Mouse (Mus musculus) heart, embryonic 11.5 days (tissue): ENCODE data around the gene Sec14l1. TPM values are rescaled to one million over a fixed set of nuclear protein-coding genes. Genes with fewer than 3 reads are reported as not detected.
A peak's percentile ranks its signal among the peaks of the same experiment; 100 is the strongest.
"Not testable (repeated sequence)": the region's sequence is repeated elsewhere in the genome, so short reads cannot be mapped to it uniquely, and the experiment has no call there.

ENCODE experiments used
- ATAC-seq: fragments of 200-750 bp; cut with Nextera tagmentation; replicated peaks from 2 replicates; pipeline ENCODE4 v1.8.0; 2017; ENCODE audit warnings: moderate library complexity; ENCODE audit not compliant: insufficient number of reproducible peaks, low FRiP score, low TSS enrichment
- H3K27ac ChIP-seq: fragments of 300-500 bp; sonication (generic); 2 replicates; pipeline ENCODE4 v1.5.1; 2014; ENCODE audit warnings: mild to moderate bottlenecking, low read depth, low read length
- H3K27me3 ChIP-seq: fragments of 300-500 bp; sonication (generic); 2 replicates; pipeline ENCODE4 v1.6.1; 2014; ENCODE audit warnings: mild to moderate bottlenecking, low read length, mixed read lengths; ENCODE audit not compliant: control insufficient read depth, insufficient read depth
- H3K36me3 ChIP-seq: fragments of 300-500 bp; sonication (generic); 2 replicates; pipeline ENCODE4 v1.6.1; 2014; ENCODE audit warnings: mild to moderate bottlenecking, low read length, moderate library complexity, mixed read lengths; ENCODE audit not compliant: control insufficient read depth, insufficient read depth
- H3K4me1 ChIP-seq: fragments of 300-500 bp; sonication (generic); 2 replicates; pipeline ENCODE4 v1.6.1; 2014; ENCODE audit warnings: low read length; ENCODE audit not compliant: control insufficient read depth, insufficient read depth
- H3K4me2 ChIP-seq: fragments of 300-500 bp; sonication (generic); 2 replicates; pipeline ENCODE4 v1.6.1; 2014; ENCODE audit warnings: mild to moderate bottlenecking, moderate library complexity
- H3K4me3 ChIP-seq: fragments of 300-500 bp; sonication (generic); 2 replicates; pipeline ENCODE4 v1.5.1; 2014; ENCODE audit warnings: low read depth, low read length
- H3K9ac ChIP-seq: fragments of 300-500 bp; sonication (generic); 2 replicates; pipeline ENCODE4 v1.6.1; 2014; ENCODE audit warnings: mild to moderate bottlenecking, low read depth, low read length, moderate library complexity
- H3K9me3 ChIP-seq: fragments of 300-500 bp; sonication (generic); replicated peaks from 2 replicates; pipeline ENCODE4 v1.6.1; 2016; ENCODE audit warnings: low read length; ENCODE audit not compliant: control insufficient read depth
- WGBS: fragments of 180-500 bp; shearing (Covaris S2); extraction: QIAGEN DNeasy Blood & Tissue Kit; methylation state at CpG from one replicate; pipeline ENCODE4 v1.1.7; 2014; ENCODE audit not compliant: insufficient replicate concordance; 5-methylcytosine and 5-hydroxymethylcytosine counted together
- polyA plus RNA-seq: library from polyadenylated mRNA; unstranded; fragments of >200 nt; fragmentation: Nextera tagmentation; extraction: Ambion mirVana; gene quantifications from 2 replicates; pipeline ENCODE4 v1.2.1, GENCODE M21; 2014

The Sec14l1 gene
- 32.6 and 39.4 TPM in 2 replicates for polyA plus RNA-seq

DNA sequence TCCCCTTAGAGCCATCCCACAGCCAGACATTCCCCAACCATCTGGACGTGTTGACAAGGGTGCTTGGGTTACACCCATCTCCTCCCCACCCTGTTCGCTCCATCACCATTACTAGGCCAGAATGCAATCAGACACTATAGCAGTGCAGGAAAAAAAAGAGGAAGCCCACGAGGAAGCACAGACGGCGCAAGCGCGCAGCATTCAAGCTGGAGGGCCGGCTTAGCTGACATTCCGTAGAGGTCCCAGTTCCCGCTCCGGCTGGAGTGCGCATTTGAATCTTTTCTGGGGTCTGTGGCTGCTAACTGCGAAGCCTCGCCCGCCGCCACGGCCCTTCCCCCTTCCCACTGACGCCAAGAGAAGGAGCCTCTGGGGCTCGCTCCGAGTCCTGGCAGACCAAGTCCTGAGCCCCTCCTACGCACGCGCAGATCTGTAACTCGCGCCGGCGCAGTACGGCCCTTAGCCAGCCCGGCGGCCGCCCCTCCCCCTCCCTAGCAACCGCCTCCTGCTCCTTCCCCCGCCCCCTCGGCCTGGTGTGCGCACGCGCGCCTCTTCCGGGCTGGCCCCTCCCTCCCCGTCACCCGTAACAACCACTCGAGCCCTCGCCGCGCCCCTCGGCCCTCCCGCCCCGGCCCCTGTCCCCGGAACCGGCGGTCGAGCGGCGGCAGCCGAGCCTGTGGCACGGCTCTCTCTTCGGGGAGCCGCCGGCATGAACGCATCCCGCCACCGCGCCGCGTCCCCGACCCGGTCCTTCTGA, at the start of gene Sec14l1:
Sec14l1 (plus strand) TSS at position 577 of the 754 bp plus-strand sequence.
- Histone ChIP-seq H3K27me3 (no peaks in the 10 kb centered on the region), H3K9ac (peak within 1 kb of the TSS; percentile 77), H3K4me3 (peak within 1 kb of the TSS; percentile 65), H3K4me1 (peaks cover 40% of the 10 kb centered on the region), H3K9me3 (peaks cover 3% of the 10 kb centered on the region; the same call in 1 of the 2 replicates), H3K36me3 (peaks cover 3% of the 10 kb centered on the region; the same call in 1 of the 2 replicates), H3K27ac (peak within 1 kb of the TSS; percentile 95), H3K4me2 (peak within 1 kb of the TSS; percentile 76)
- WGBS: under 1% methylated on average over 67 of the region's 67 CpGs
- peak; percentile 94 for ATAC-seq

DNA sequence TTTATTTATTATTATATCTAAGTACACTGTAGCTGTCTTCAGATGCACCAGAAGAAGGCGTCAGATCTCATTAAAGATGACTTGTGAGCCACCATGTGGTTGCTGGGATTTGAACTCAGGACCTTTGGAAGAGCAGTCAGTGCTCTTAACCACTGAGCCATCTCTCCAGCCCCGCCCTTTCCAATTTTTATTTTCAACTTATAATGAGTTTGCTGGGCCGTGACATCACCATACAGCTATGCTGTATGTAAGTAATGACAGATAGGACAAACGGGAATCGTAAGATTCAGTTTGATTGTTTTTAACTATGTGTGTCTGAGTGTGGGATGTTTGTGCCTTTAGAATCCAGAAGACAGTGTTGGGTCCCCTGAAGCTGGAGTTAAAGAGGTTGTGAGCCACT, 49.4 kb upstream of the Sec14l1 start:
- H3K27me3 ChIP-seq, ATAC-seq, H3K36me3 ChIP-seq, H3K4me2 ChIP-seq, H3K27ac ChIP-seq, H3K4me3 ChIP-seq, H3K4me1 ChIP-seq, H3K9ac ChIP-seq, H3K9me3 ChIP-seq: not testable (repeated sequence)
- 79% methylated on average over 5 of the region's 5 CpGs for WGBS

DNA sequence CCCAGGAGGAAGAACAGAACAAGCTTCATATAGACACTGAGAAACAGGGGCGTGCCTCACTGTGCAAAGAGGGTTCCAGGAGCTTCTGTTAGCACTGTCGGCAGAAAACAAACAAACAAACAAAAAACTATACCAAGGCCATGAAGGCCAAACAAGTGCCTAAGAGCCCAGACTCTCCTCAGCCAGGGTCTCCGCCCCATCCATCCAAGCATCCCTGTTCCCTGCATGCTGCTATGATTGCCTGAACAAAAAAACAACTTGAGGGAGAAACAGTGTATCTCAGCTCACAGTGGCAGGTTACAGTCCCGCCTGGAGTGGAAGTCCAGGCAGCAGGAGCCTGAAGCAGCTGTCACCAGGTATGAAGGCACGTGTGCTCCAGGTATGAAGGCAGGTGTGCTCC, 48.2 kb upstream of the Sec14l1 start:
- H3K36me3 ChIP-seq: no peaks in the 10 kb centered on the region
- no peak for ATAC-seq
- H3K9me3 ChIP-seq: no peaks in the 10 kb centered on the region
- H3K27ac ChIP-seq: no peak overlapping the region
- no peak overlapping the region for H3K4me2 ChIP-seq
- no peak overlapping the region for H3K9ac ChIP-seq
- WGBS: 66% methylated on average over 5 of the region's 5 CpGs
- H3K27me3 ChIP-seq: peaks cover 8% of the 10 kb centered on the region; the same call in 1 of the 2 replicates
- H3K4me3 ChIP-seq: no peak overlapping the region
- no peaks in the 10 kb centered on the region for H3K4me1 ChIP-seq

DNA sequence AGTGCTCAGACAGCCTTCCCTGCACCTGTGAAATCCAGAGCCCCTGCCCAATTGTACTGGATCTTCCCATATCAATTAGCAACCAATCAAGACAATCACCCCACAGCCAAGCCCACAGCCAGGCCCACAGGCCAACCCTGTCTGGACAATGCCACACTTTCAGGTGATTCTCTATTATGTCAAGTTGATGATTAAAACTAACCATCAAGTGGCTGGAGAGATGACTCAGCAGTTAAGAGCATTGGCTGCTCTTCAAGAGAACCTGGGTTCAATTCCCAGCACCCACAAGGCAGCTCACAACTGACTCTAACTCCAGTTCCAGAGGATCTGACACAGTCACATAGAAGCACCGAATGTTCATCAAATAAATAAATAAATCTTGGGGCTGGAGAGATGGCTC, 46.6 kb upstream of the Sec14l1 start:
- ATAC-seq: no peak
- Histone ChIP-seq H3K9me3 (no peaks in the 10 kb centered on the region), H3K27ac (no peak overlapping the region), H3K4me1 (no peaks in the 10 kb centered on the region), H3K9ac (no peak overlapping the region), H3K4me3 (no peak overlapping the region), H3K27me3 (peaks cover 8% of the 10 kb centered on the region; the same call in 1 of the 2 replicates), H3K36me3 (no peaks in the 10 kb centered on the region), H3K4me2 (no peak overlapping the region)
- 88% methylated on average over 1 of the region's 1 CpGs for WGBS

DNA sequence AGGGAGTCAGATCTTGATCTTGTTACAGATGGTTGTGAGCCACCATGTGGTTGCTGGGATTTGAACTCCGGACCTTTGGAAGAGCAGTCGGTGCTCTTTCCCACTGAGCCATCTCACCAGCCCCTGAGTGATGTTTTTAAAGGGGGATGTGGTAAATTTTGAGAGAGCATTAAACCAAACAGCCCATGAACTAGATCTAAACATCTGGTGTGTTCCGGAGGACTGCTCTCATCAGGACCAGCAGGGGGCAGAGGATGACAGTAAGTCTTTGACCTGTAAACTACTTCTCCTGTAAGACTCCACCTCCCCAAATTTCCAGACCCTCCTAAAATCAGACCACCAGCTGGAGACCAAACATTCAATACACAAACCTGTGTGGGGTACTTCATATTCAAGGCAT, 45.9 kb upstream of the Sec14l1 start:
- Histone ChIP-seq H3K9ac (no peak overlapping the region), H3K4me3 (no peak overlapping the region), H3K27ac (no peak overlapping the region), H3K9me3 (no peaks in the 10 kb centered on the region), H3K4me2 (no peak overlapping the region), H3K4me1 (no peaks in the 10 kb centered on the region), H3K27me3 (peaks cover 8% of the 10 kb centered on the region; the same call in 1 of the 2 replicates), H3K36me3 (no peaks in the 10 kb centered on the region)
- ATAC-seq: no peak
- 71% methylated on average over 3 of the region's 3 CpGs for WGBS

DNA sequence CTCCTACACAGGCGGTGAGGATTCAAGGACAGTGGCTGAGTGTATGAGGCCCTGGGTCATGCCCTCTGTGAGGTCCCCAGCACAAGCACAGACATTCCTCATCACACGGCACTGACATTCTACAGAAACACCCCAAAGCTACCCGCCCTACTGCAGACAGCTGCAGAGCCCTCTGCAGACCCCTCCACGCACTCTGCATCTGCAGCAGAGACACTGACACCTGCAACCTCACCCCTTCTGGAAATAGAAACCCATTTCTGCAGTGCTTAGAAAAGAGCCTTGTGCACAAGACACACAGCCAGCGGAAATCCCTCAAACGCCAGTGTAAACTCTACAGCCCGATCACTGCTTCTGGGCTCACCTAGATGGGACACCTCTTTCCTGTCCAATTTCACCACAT, 44.3 kb upstream of the Sec14l1 start:
- no peak for ATAC-seq
- Histone ChIP-seq H3K27ac (no peak overlapping the region), H3K4me3 (no peak overlapping the region), H3K36me3 (no peaks in the 10 kb centered on the region), H3K4me2 (no peak overlapping the region), H3K27me3 (peaks cover 8% of the 10 kb centered on the region; the same call in 1 of the 2 replicates), H3K9ac (no peak overlapping the region), H3K4me1 (no peaks in the 10 kb centered on the region), H3K9me3 (no peaks in the 10 kb centered on the region)
- 68% methylated on average over 7 of the region's 7 CpGs for WGBS

DNA sequence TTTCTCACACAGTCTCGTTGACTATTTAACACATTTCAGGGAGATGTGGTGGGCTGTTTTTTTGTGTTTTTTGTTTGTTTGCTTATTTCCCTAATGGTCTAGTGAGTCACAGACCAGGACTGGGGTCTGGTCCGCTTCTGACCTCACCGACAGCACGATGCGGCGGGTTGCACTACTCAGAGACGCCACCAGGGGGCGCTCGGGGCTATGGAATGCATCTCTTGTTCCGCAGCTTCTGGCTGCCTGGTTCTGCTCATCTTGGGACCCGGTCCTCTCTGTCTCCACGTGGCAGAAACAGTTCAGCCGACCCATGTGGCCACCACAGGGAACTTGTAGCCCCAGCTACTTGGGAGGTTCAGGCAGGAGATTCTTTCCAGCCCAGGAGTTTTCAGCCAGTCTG, 42.8 kb upstream of the Sec14l1 start:
- Histone ChIP-seq H3K4me1 (peaks cover 2% of the 10 kb centered on the region), H3K9ac (no peak overlapping the region), H3K36me3 (no peaks in the 10 kb centered on the region), H3K27me3 (peaks cover 8% of the 10 kb centered on the region; the same call in 1 of the 2 replicates), H3K4me2 (no peak overlapping the region), H3K4me3 (no peak overlapping the region), H3K9me3 (no peaks in the 10 kb centered on the region), H3K27ac (no peak overlapping the region)
- 2% methylated on average over 13 of the region's 13 CpGs for WGBS
- no peak for ATAC-seq

DNA sequence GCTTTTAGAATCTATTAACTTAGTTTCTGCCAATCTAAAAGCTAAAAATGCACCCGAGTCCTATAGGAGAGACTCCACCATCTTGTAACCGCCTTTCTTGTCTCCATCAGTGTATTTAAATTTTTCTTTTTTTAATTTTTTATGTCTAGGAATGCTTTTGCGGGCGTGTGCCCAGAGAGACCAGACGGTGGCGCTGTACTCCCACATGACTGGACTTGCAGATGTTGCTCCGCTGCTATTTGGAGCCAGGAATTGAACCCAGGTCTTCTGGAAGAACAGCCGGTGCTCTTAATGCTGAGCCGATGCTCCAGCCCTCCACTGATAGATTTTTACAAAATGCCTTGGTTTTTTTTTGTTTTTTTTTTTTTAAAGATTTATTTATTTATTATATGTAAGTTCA, 41.5 kb upstream of the Sec14l1 start:
- no peak for ATAC-seq
- Histone ChIP-seq H3K4me2 (no peak overlapping the region), H3K27ac (no peak overlapping the region), H3K4me3 (no peak overlapping the region), H3K9me3 (no peaks in the 10 kb centered on the region), H3K4me1 (peaks cover 9% of the 10 kb centered on the region), H3K27me3 (peaks cover 8% of the 10 kb centered on the region; the same call in 1 of the 2 replicates), H3K9ac (no peak overlapping the region), H3K36me3 (no peaks in the 10 kb centered on the region)
- WGBS: 90% methylated on average over 9 of the region's 9 CpGs
